Mouse (Mus musculus) intestine, postnatal 0 days (tissue): ENCODE results near the gene Tacc2. TPM values are rescaled to one million over a fixed set of nuclear protein-coding genes. Genes with fewer than 3 reads are reported as not detected.

Source experiments
- ATAC-seq: fragments of 200-750 bp; cut with Nextera tagmentation; 2 replicates; pipeline ENCODE4 v1.8.0; 2017; ENCODE audit warnings: mild to moderate bottlenecking, moderate TSS enrichment, moderate library complexity
- H3K27ac ChIP-seq: fragments of 300-500 bp; sonication (generic); 2 replicates; pipeline ENCODE4 v1.5.1; 2014; ENCODE audit warnings: mild to moderate bottlenecking, low read depth, low read length, moderate library complexity
- H3K27me3 ChIP-seq: fragments of 300-500 bp; sonication (generic); replicated peaks from 2 replicates; pipeline ENCODE4 v1.6.1; 2014; ENCODE audit warnings: low read length, mixed read lengths; ENCODE audit not compliant: control insufficient read depth, insufficient read depth
- H3K36me3 ChIP-seq: fragments of 300-500 bp; sonication (generic); 2 replicates; pipeline ENCODE4 v1.6.1; 2014; ENCODE audit warnings: mild to moderate bottlenecking, moderate library complexity; ENCODE audit not compliant: control insufficient read depth, insufficient read depth
- H3K4me1 ChIP-seq: fragments of 300-500 bp; sonication (generic); replicated peaks from 2 replicates; pipeline ENCODE4 v1.6.1; 2014; ENCODE audit warnings: antibody characterized with exemption, low read length, mixed read lengths; ENCODE audit not compliant: control insufficient read depth, insufficient read depth
- H3K4me2 ChIP-seq: fragments of 300-500 bp; sonication (generic); replicated peaks from 2 replicates; pipeline ENCODE4 v1.6.1; 2014; ENCODE audit warnings: low read depth, mild to moderate bottlenecking, moderate library complexity
- H3K4me3 ChIP-seq: fragments of 300-500 bp; sonication (generic); 2 replicates; pipeline ENCODE4 v1.5.1; 2014; ENCODE audit warnings: low read depth, low read length
- H3K9ac ChIP-seq: fragments of 300-500 bp; sonication (generic); 2 replicates; pipeline ENCODE4 v1.6.1; 2014; ENCODE audit warnings: mild to moderate bottlenecking, low read depth, low read length
- H3K9me3 ChIP-seq: fragments of 300-500 bp; sonication (generic); 2 replicates; pipeline ENCODE4 v1.6.1; 2016; ENCODE audit warnings: mixed run types; ENCODE audit not compliant: control insufficient read depth
- CTCF ChIP-seq: sonication (generic); IDR thresholded peaks from 2 replicates; pipeline ENCODE4 v1.5.1; 2016; ENCODE audit warnings: low read depth, mild to moderate bottlenecking, control low read depth, antibody characterized with exemption, moderate library complexity
- WGBS: fragments of 180-500 bp; shearing (Covaris S2); extraction: QIAGEN DNeasy Blood & Tissue Kit; methylation state at CpG from one replicate; pipeline ENCODE4 v1.1.7; 2014; 5-methylcytosine and 5-hydroxymethylcytosine counted together
- polyA plus RNA-seq: library from polyadenylated mRNA; unstranded; fragments of >200 nt; fragmentation: Nextera tagmentation; extraction: Ambion mirVana; gene quantifications from 2 replicates; pipeline ENCODE4 v1.2.1, GENCODE M21; 2015

The Tacc2 gene
- polyA plus RNA-seq, 1 experiment from 2014 or later: 27.7 TPM

- H3K27me3 ChIP-seq: no peaks in the 10 kb centered on the region
Observed at GRCm38 (mm10) chr7:130637811-130638210, 60.6 kb downstream of the Tacc2 start.

GRCm38 (mm10) chr7:130640681-130641080, 63.4 kb downstream of the Tacc2 start:
- Histone ChIP-seq H3K4me3 (no peak overlapping the region), H3K36me3 (no peaks in the 10 kb centered on the region), H3K27ac (no peak overlapping the region), H3K27me3 (no peaks in the 10 kb centered on the region), H3K9me3 (no peaks in the 10 kb centered on the region), H3K4me1 (0 out of 2 replicates have a peak, but pooled peaks cover 9% of the 10 kb centered on the region), H3K9ac (no peak overlapping the region), H3K4me2 (no peak overlapping the region)
- TF ChIP-seq CTCF: no peak
- ATAC-seq: no peak
- 76% methylated on average over 9 of the region's 9 CpGs for WGBS

More at GRCm38 (mm10) chr7:130637811-130638210, 60.6 kb downstream of the Tacc2 start:
- Histone ChIP-seq H3K4me2 (no peak overlapping the region), H3K9me3 (no peaks in the 10 kb centered on the region), H3K4me3 (no peak overlapping the region), H3K4me1 (0 out of 2 replicates have a peak, but pooled peaks cover 2% of the 10 kb centered on the region), H3K27ac (no peak overlapping the region), H3K9ac (no peak overlapping the region), H3K36me3 (no peaks in the 10 kb centered on the region)
- TF ChIP-seq CTCF: no peak
- 45% methylated on average over 6 of the region's 6 CpGs for WGBS
- ATAC-seq: no peak

GRCm38 (mm10) chr7:130645332-130645993, 68.2 kb downstream of the Tacc2 start:
- H3K4me2 ChIP-seq: peak overlapping the region; percentile 79
- H3K4me1 ChIP-seq: peaks cover 22% of the 10 kb centered on the region; the same call in 1 of the 2 replicates
- peak overlapping the region; percentile 97 for H3K27ac ChIP-seq
- TF ChIP-seq CTCF: no peak
- peak overlapping the region; percentile 88 for H3K9ac ChIP-seq
- no peaks in the 10 kb centered on the region; the same call in 1 of the 2 replicates for H3K36me3 ChIP-seq
- no peaks in the 10 kb centered on the region for H3K27me3 ChIP-seq
- peak overlapping the region; percentile 60 for H3K4me3 ChIP-seq
- no peaks in the 10 kb centered on the region for H3K9me3 ChIP-seq
- WGBS: 6% methylated on average over 15 of the region's 15 CpGs
- ATAC-seq: peak; percentile 59

GRCm38 (mm10) chr7:130645994-130646761, 68.9 kb downstream of the Tacc2 start:
- Histone ChIP-seq H3K4me1 (peaks cover 21% of the 10 kb centered on the region; the same call in 1 of the 2 replicates), H3K4me2 (peak overlapping the region; percentile 79), H3K4me3 (peak overlapping the region; percentile 60), H3K9ac (peak overlapping the region; percentile 88), H3K36me3 (no peaks in the 10 kb centered on the region; the same call in 1 of the 2 replicates), H3K27me3 (no peaks in the 10 kb centered on the region), H3K27ac (peak overlapping the region; percentile 97), H3K9me3 (no peaks in the 10 kb centered on the region)
- peak; percentile 48 for TF ChIP-seq CTCF
- peak; percentile 90 for ATAC-seq
- WGBS: 1% methylated on average over 45 of the region's 55 CpGs

- TF ChIP-seq CTCF: no peak
- Histone ChIP-seq H3K27me3 (no peaks in the 10 kb centered on the region), H3K27ac (peak overlapping the region; percentile 97), H3K9ac (peak overlapping the region; percentile 88), H3K4me2 (peak overlapping the region; percentile 79), H3K36me3 (no peaks in the 10 kb centered on the region; the same call in 1 of the 2 replicates), H3K4me1 (peaks cover 20% of the 10 kb centered on the region; the same call in 1 of the 2 replicates), H3K9me3 (no peaks in the 10 kb centered on the region), H3K4me3 (peak overlapping the region; percentile 60)
- under 1% methylated on average over 18 of the region's 18 CpGs for WGBS
- ATAC-seq: peak; percentile 37
Observed at GRCm38 (mm10) chr7:130646762-130647139, 69.5 kb downstream of the Tacc2 start.

GRCm38 (mm10) chr7:130648061-130648460, 70.8 kb downstream of the Tacc2 start:
- Histone ChIP-seq H3K9ac (peak overlapping the region; percentile 88; the same call in 1 of the 2 replicates), H3K27me3 (no peaks in the 10 kb centered on the region), H3K27ac (peak overlapping the region; percentile 97; the same call in 1 of the 2 replicates), H3K9me3 (no peaks in the 10 kb centered on the region), H3K36me3 (no peaks in the 10 kb centered on the region; the same call in 1 of the 2 replicates), H3K4me1 (peaks cover 20% of the 10 kb centered on the region; the same call in 1 of the 2 replicates), H3K4me2 (peak overlapping the region; percentile 79), H3K4me3 (peak overlapping the region; percentile 4; the same call in 1 of the 2 replicates)
- no peak for ATAC-seq
- 58% methylated on average over 4 of the region's 4 CpGs for WGBS
- no peak for TF ChIP-seq CTCF
